Mouse (Mus musculus) gastrocnemius, postnatal 4 days (tissue): ENCODE data around the gene Disp2. TPM values are rescaled to one million over a fixed set of nuclear protein-coding genes. Genes with fewer than 3 reads are reported as not detected.

Source experiments
- DNase-seq, 2 experiments: peaks; one replicate each; pipeline ENCODE4 v3.0.0; 2021 to 2022; ENCODE audit warnings: low spot score in 2 of 2, mixed read lengths in 2 of 2
- long read RNA-seq, 2 experiments: library from polyadenylated mRNA; stranded (forward); transcript quantifications; one replicate each; pipeline ENCODE4 v2.0.0; 2021
- total RNA-seq, 2 experiments: library from RNA; stranded (reverse); gene quantifications; 2 replicates each; pipeline ENCODE4 v1.2.3; 2021

Gene Disp2
- total RNA-seq, result under 1 TPM; 0.13 to 0.15 TPM
- long read RNA-seq, experiment 1, result 0 reads
- long read RNA-seq, experiment 2, result 0 reads

GRCm38 (mm10) chr2:118779504-118780480, at the start of gene Disp2:
TSS of gene Disp2 (plus strand) at chr2:118779719.
- DNase-seq, result peak; percentile 86 to 92

- DNase-seq, result no peak
Observed at GRCm38 (mm10) chr2:118729816-118730621, 49.5 kb upstream of the Disp2 start.

- peak; percentile 60 to 73 for DNase-seq
Observed at GRCm38 (mm10) chr2:118730622-118730915, 49.0 kb upstream of the Disp2 start.

GRCm38 (mm10) chr2:118731981-118732380, 47.5 kb upstream of the Disp2 start:
- no peak for DNase-seq

- no peak for DNase-seq
Observed at GRCm38 (mm10) chr2:118733341-118733740, 46.2 kb upstream of the Disp2 start.

- no peak for DNase-seq
Observed at GRCm38 (mm10) chr2:118740341-118740740, 39.2 kb upstream of the Disp2 start.

- DNase-seq, result no peak
Observed at GRCm38 (mm10) chr2:118741183-118741582, 38.3 kb upstream of the Disp2 start.

GRCm38 (mm10) chr2:118743261-118743943, 36.1 kb upstream of the Disp2 start:
- DNase-seq, result no peak

- no peak for DNase-seq
Observed at GRCm38 (mm10) chr2:118744621-118745020, 34.9 kb upstream of the Disp2 start.

- peak; percentile 79 to 88 for DNase-seq
Observed at GRCm38 (mm10) chr2:118745232-118745884, 34.2 kb upstream of the Disp2 start, which contains the start of gene Inafm2. TSS of gene Inafm2 (plus strand) at chr2:118745758.

GRCm38 (mm10) chr2:118745915-118746901, 33.3 kb upstream of the Disp2 start:
- peak in 1 of 2 experiments; percentile 45 for DNase-seq

- DNase-seq, result no peak
Observed at GRCm38 (mm10) chr2:118747301-118747960, 32.1 kb upstream of the Disp2 start.

- DNase-seq, result no peak
Observed at GRCm38 (mm10) chr2:118749341-118749884, 30.1 kb upstream of the Disp2 start.

- no peak for DNase-seq
Observed at GRCm38 (mm10) chr2:118750476-118750875, 29.0 kb upstream of the Disp2 start.

- DNase-seq, result no peak
Observed at GRCm38 (mm10) chr2:118751896-118752791, 27.4 kb upstream of the Disp2 start.

- DNase-seq, result no peak
Observed at GRCm38 (mm10) chr2:118752792-118753108, 26.8 kb upstream of the Disp2 start.

- DNase-seq, result no peak
Observed at GRCm38 (mm10) chr2:118754143-118754542, 25.4 kb upstream of the Disp2 start.

- no peak for DNase-seq
Observed at GRCm38 (mm10) chr2:118755407-118755806, 24.1 kb upstream of the Disp2 start.
